Mouse (Mus musculus) adrenal gland, adult 10 weeks (tissue): ENCODE measurements around the gene Ppp1r3c. TPM values are rescaled to one million over a fixed set of nuclear protein-coding genes. Genes with fewer than 3 reads are reported as not detected.

Experiments used
- polyA plus RNA-seq: library from polyadenylated mRNA; stranded (reverse); fragments of 350-450 nt; fragmentation: Illumina TruSeq; extraction: RNeasy Lipid Tissue Mini Kit (QIAGEN cat#74804); gene quantifications from one replicate; pipeline ENCODE4 v1.2.3, GENCODE M21; 2014; ENCODE audit warnings: low read depth, low replicate concordance

Ppp1r3c gene
- 13.2 TPM for polyA plus RNA-seq

DNA sequence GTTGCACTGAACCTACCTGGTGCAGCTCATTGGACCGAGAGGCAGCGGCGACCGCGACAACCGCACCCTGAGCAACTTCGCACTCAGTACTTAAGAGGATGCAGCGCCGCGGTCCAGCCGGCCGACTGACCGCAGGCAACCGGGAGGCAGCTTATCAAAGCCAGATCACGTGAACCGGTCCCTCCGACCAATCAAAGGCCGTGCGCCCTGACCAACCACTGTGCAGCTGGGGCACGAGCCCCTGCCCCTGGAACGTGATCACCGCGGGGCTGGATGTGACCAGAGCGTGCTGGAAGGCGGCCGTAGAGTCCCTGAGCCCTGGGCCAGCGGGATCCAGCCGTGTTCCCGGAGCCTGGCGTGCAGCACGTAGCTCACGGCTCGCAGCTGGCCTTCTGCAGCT lies at the start of gene Ppp1r3c:
Ppp1r3c (minus strand) TSS at position 117 of the 400 bp plus-strand sequence.

Other genes starting within 250 kb of the Ppp1r3c start
- gene Hectd2, start 182.0 kb downstream of the Ppp1r3c start, polyA plus RNA-seq: 6.5 TPM
- gene Tnks2, start 97.6 kb upstream of the Ppp1r3c start, polyA plus RNA-seq: 183 TPM
- gene Fgfbp3, start 183.0 kb upstream of the Ppp1r3c start, polyA plus RNA-seq: 6.4 TPM
- 47.7 TPM for gene Btaf1, start 189.4 kb upstream of the Ppp1r3c start, polyA plus RNA-seq